Mouse (Mus musculus): Measurements from ENCODE around the gene Ccdc9. TPM values are rescaled to one million over a fixed set of nuclear protein-coding genes. Genes with fewer than 3 reads are reported as not detected.
A peak's percentile ranks its signal among the peaks of the same experiment; 100 is the strongest.
"Not testable (repeated sequence)": the region's sequence is repeated elsewhere in the genome, so short reads cannot be mapped to it uniquely, and the experiment has no call there.

Ccdc9 gene
- polyA plus RNA-seq, 1 experiment = 24.9 TPM

GRCm38 (mm10) chr7:16312011-16312671 lies 25.5 kb upstream of the Ccdc9 start:
- Histone ChIP-seq H3K4me1 (ENCODE audit: control insufficient read depth, insufficient read depth, insufficient read length, low read length) (peaks cover 26% of the 10 kb centered on the region), H3K27me3 (ENCODE audit: control insufficient read depth, insufficient read depth, low read length) (no peaks in the 10 kb centered on the region), H3K36me3 (ENCODE audit: control insufficient read depth, insufficient read depth, low read length) (no peaks in the 10 kb centered on the region), H3K27ac (ENCODE audit: insufficient read depth, low read depth, low read length) (peak overlapping the region; percentile 98), H3K4me3 (ENCODE audit: low read depth, low read length) (peak overlapping the region; percentile 90)
- TF ChIP-seq CTCF (IDR thresholded peaks at IDR 0.05; ENCODE audit: extremely low read depth, insufficient read length, insufficient replicate concordance, low read depth, low read length) (no peak), POLR2A (IDR thresholded peaks at IDR 0.05; ENCODE audit: low read depth, low read length) (no peak; the same call in 1 of the 2 replicates)
- WGBS = under 1% methylated on average over 48 of the region's 49 CpGs

- TF ChIP-seq CTCF (IDR thresholded peaks at IDR 0.05; ENCODE audit: extremely low read depth, insufficient read length, insufficient replicate concordance, low read depth, low read length) (no peak), POLR2A (IDR thresholded peaks at IDR 0.05; ENCODE audit: low read depth, low read length) (no peak)
- H3K4me3 ChIP-seq (ENCODE audit: low read depth, low read length) = peak overlapping the region; percentile 90
- H3K36me3 ChIP-seq (ENCODE audit: control insufficient read depth, insufficient read depth, low read length) = no peaks in the 10 kb centered on the region
- no peaks in the 10 kb centered on the region for H3K27me3 ChIP-seq (ENCODE audit: control insufficient read depth, insufficient read depth, low read length)
- WGBS = 4% methylated on average over 14 of the region's 14 CpGs
- H3K4me1 ChIP-seq (ENCODE audit: control insufficient read depth, insufficient read depth, insufficient read length, low read length) = peaks cover 26% of the 10 kb centered on the region
- H3K27ac ChIP-seq (ENCODE audit: insufficient read depth, low read depth, low read length) = peak overlapping the region; percentile 98
Measured at GRCm38 (mm10) chr7:16311453-16312004, 24.9 kb upstream of the Ccdc9 start.

GRCm38 (mm10) chr7:16310521-16311452 lies 24.2 kb upstream of the Ccdc9 start:
- Histone ChIP-seq H3K27ac (ENCODE audit: insufficient read depth, low read depth, low read length) (0 out of 2 replicates have a peak overlapping the region, but pooled peaks have one; percentile 98), H3K27me3 (ENCODE audit: control insufficient read depth, insufficient read depth, low read length) (no peaks in the 10 kb centered on the region), H3K36me3 (ENCODE audit: control insufficient read depth, insufficient read depth, low read length) (no peaks in the 10 kb centered on the region), H3K4me1 (ENCODE audit: control insufficient read depth, insufficient read depth, insufficient read length, low read length) (peaks cover 26% of the 10 kb centered on the region), H3K4me3 (ENCODE audit: low read depth, low read length) (peak overlapping the region; percentile 90)
- TF ChIP-seq POLR2A (IDR thresholded peaks at IDR 0.05; ENCODE audit: low read depth, low read length) (no peak), CTCF (IDR thresholded peaks at IDR 0.05; ENCODE audit: extremely low read depth, insufficient read length, insufficient replicate concordance, low read depth, low read length) (no peak)
- under 1% methylated on average over 31 of the region's 31 CpGs for WGBS

- Histone ChIP-seq H3K4me3 (ENCODE audit: low read depth, low read length) (peak overlapping the region; percentile 72), H3K27me3 (ENCODE audit: control insufficient read depth, insufficient read depth, low read length) (no peaks in the 10 kb centered on the region), H3K4me1 (ENCODE audit: control insufficient read depth, insufficient read depth, insufficient read length, low read length) (peaks cover 26% of the 10 kb centered on the region), H3K36me3 (ENCODE audit: control insufficient read depth, insufficient read depth, low read length) (no peaks in the 10 kb centered on the region), H3K27ac (ENCODE audit: insufficient read depth, low read depth, low read length) (peak overlapping the region; percentile 81)
- WGBS = under 1% methylated on average over 51 of the region's 56 CpGs
- TF ChIP-seq CTCF (IDR thresholded peaks at IDR 0.05; ENCODE audit: extremely low read depth, insufficient read length, insufficient replicate concordance, low read depth, low read length) (peak; percentile 64), POLR2A (IDR thresholded peaks at IDR 0.05; ENCODE audit: low read depth, low read length) (no peak)
Measured at GRCm38 (mm10) chr7:16310020-16310520, 23.5 kb upstream of the Ccdc9 start.

- under 1% methylated on average over 61 of the region's 61 CpGs for WGBS
- peaks cover 26% of the 10 kb centered on the region for H3K4me1 ChIP-seq (ENCODE audit: control insufficient read depth, insufficient read depth, insufficient read length, low read length)
- H3K27ac ChIP-seq (ENCODE audit: insufficient read depth, low read depth, low read length) = peak overlapping the region; percentile 81
- peak overlapping the region; percentile 72 for H3K4me3 ChIP-seq (ENCODE audit: low read depth, low read length)
- TF ChIP-seq POLR2A (IDR thresholded peaks at IDR 0.05; ENCODE audit: low read depth, low read length) = no peak; the same call in none of the 2 replicates
- no peak for TF ChIP-seq CTCF (IDR thresholded peaks at IDR 0.05; ENCODE audit: extremely low read depth, insufficient read length, insufficient replicate concordance, low read depth, low read length)
- H3K27me3 ChIP-seq (ENCODE audit: control insufficient read depth, insufficient read depth, low read length) = no peaks in the 10 kb centered on the region
- H3K36me3 ChIP-seq (ENCODE audit: control insufficient read depth, insufficient read depth, low read length) = no peaks in the 10 kb centered on the region
Measured at GRCm38 (mm10) chr7:16309318-16310019, 22.9 kb upstream of the Ccdc9 start.

GRCm38 (mm10) chr7:16308555-16309317 lies 22.1 kb upstream of the Ccdc9 start:
- Histone ChIP-seq H3K36me3 (ENCODE audit: control insufficient read depth, insufficient read depth, low read length) (no peaks in the 10 kb centered on the region), H3K4me3 (ENCODE audit: low read depth, low read length) (peak overlapping the region; percentile 72), H3K4me1 (ENCODE audit: control insufficient read depth, insufficient read depth, insufficient read length, low read length) (peaks cover 21% of the 10 kb centered on the region), H3K27ac (ENCODE audit: insufficient read depth, low read depth, low read length) (peak overlapping the region; percentile 10; the same call in 1 of the 2 replicates), H3K27me3 (ENCODE audit: control insufficient read depth, insufficient read depth, low read length) (no peaks in the 10 kb centered on the region)
- 15% methylated on average over 16 of the region's 16 CpGs for WGBS
- no peak for TF ChIP-seq POLR2A (IDR thresholded peaks at IDR 0.05; ENCODE audit: low read depth, low read length)
- no peak for TF ChIP-seq CTCF (IDR thresholded peaks at IDR 0.05; ENCODE audit: extremely low read depth, insufficient read length, insufficient replicate concordance, low read depth, low read length)

GRCm38 (mm10) chr7:16308093-16308492 lies 21.5 kb upstream of the Ccdc9 start, which contains the start of gene Bbc3:
Bbc3 (plus strand) TSS chr7:16308393.
- H3K4me3 ChIP-seq (ENCODE audit: low read depth, low read length) = peak within 1 kb of the TSS; percentile 72
- H3K27me3 ChIP-seq (ENCODE audit: control insufficient read depth, insufficient read depth, low read length); H3K36me3 ChIP-seq (ENCODE audit: control insufficient read depth, insufficient read depth, low read length): not testable (repeated sequence)
- H3K27ac ChIP-seq (ENCODE audit: insufficient read depth, low read depth, low read length) = peak within 1 kb of the TSS; percentile 10; the same call in 1 of the 2 replicates
- H3K4me1 ChIP-seq (ENCODE audit: control insufficient read depth, insufficient read depth, insufficient read length, low read length) = peaks cover 21% of the 10 kb centered on the region
- WGBS = 20% methylated on average over 1 of the region's 1 CpGs

GRCm38 (mm10) chr7:16307141-16307540 lies 20.5 kb upstream of the Ccdc9 start:
- peaks cover 18% of the 10 kb centered on the region for H3K4me1 ChIP-seq (ENCODE audit: control insufficient read depth, insufficient read depth, insufficient read length, low read length)
- H3K4me3 ChIP-seq (ENCODE audit: low read depth, low read length); H3K27me3 ChIP-seq (ENCODE audit: control insufficient read depth, insufficient read depth, low read length); H3K36me3 ChIP-seq (ENCODE audit: control insufficient read depth, insufficient read depth, low read length); H3K27ac ChIP-seq (ENCODE audit: insufficient read depth, low read depth, low read length): not testable (repeated sequence)
- whole genome bisulfite sequencing = 81% methylated on average over 6 of the region's 6 CpGs
